Mouse (Mus musculus): ENCODE data around the gene Znfx1.

The Znfx1 gene

DNA sequence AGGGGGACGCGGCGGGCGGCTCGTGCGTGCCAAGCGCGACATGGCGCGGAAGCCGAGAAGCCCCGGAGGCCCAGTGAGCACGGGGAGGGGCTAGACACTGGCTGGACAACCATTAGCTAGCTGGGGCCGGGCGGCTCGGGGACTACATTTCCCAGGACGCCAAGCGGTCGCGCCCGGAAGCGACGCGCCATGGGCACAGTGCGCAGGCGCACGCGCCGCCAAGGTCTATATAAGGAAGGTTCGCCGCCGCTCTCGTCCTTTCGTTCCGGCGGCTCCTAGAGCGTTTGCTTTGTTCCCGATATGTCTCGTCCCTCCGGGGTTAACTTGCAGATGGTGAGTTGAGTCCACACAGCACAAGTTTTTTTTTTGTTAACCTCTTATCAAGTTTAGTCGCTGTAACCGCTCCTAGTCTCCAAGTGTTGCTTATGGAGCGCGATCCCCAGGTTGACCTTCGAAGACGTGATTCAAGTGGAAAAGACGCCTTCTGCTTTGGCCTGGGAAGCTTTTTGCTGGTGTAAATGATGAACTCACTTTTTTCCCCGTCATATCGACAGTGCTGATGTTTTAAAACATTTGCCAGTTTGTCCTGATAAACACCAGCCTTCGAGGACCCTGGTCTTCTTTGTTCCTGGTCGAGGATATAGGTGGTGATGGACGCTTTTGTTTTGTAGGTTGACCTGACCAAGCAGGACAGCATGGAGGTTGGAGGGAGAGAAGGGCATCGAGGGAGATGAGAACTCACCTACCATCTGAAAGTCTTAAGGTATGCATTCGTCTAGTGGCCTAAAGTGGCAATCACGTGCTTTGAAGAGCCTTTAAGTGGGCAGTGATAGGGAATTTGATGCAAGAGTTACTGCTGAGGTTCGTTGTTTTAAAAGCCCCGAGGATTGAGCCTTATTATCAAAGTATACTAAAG lies at the start of gene Znfx1:
Gene Znfx1, minus strand, starts transcription at position 51 of the 916 bp plus-strand sequence.
- peak; percentile 97 to 98 for DNase-seq

- DNase-seq, result peak in 1 of 2 experiments; percentile 42
Measured at GRCm38 (mm10) chr2:167112259-167112658, 49.4 kb upstream of the Znfx1 start.

GRCm38 (mm10) chr2:167109506-167109905 lies 46.7 kb upstream of the Znfx1 start:
- DNase-seq, result no peak

DNA sequence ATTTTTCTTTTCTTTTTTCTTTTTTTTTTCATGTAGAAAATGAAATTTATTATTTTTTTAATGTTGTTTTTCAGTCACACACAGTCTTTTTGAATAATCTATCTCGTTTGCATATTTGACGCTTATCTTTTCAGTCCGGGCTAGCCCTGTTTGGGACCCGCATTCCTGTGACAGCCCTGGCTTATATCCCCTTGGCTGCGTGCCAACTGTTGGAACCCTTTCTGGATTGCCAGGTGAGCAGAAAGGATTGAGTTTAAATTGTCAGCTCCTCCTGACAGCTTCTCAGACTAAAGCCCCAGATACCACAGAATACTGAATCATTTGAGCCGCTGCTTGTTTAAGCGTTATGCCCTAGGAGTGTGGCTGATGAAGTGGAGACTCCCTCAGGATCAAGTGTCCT lies 40.7 kb upstream of the Znfx1 start:
- peak; percentile 50 to 53 for DNase-seq

- peak; percentile 55 to 65 for DNase-seq
Measured at GRCm38 (mm10) chr2:167101743-167102441, 39.1 kb upstream of the Znfx1 start.

- no peak for DNase-seq
Measured at GRCm38 (mm10) chr2:167094688-167095087, 31.9 kb upstream of the Znfx1 start.

DNA sequence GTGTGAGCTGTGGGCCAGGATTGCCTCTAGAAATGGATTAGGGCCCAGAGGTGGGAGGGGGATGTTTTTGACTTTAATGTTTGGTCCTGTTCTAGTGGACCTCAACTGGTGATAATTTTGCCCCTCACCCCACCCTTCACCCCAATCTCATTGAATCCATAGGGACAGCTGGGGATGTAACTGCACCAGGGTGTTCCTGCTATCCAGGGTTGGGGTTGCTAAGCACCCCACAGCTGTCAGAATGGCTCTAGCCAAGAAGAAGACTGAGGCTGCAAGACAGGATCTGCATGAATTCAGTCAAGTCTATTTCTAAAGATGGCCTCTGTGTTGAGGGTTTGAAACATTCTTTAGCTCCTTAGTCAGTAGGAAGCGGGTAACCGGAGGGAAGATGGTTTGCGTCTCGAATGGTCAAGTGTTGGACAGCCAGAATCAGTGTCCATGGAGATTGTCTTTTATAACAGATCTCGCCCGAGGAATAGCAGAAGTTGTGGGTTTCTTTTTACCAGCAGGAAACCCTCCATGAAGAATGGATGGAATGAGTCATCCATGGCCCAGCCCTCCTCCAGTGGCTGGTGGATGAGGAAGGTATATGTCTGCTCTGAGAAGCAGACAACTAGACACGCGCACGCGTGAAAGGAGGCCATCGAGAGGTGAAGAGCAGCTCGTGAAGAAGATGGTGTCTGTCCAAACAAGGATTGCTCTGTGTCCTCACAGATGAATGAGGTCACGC lies 30.5 kb upstream of the Znfx1 start:
- DNase-seq, result no peak

DNA sequence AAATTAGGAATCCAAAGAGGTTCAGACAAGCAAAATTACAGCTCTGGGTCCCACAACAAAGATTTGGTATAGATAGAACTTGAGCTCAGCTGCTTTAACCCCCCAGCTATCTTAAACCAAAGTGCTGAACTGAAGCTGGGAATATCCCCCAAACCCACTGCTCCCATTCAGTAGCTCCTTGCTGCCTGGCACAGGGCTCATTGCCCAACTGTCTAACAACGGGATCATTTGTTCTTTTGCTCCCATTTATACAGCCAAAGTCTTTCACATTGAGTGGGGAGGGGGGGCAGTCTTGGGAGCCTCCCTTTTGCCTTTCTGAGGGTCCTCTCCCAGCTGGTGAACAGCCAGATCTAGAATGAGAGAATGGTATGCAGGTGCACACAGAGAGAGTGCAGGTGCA lies 27.5 kb upstream of the Znfx1 start:
- no peak for DNase-seq

GRCm38 (mm10) chr2:167086836-167087235 lies 24.0 kb upstream of the Znfx1 start:
- no peak for DNase-seq

- DNase-seq, result no peak
Measured at GRCm38 (mm10) chr2:167086092-167086491, 23.3 kb upstream of the Znfx1 start.

- DNase-seq, result peak; percentile 44 to 62
Measured at GRCm38 (mm10) chr2:167081639-167082038, 18.8 kb upstream of the Znfx1 start.

DNA sequence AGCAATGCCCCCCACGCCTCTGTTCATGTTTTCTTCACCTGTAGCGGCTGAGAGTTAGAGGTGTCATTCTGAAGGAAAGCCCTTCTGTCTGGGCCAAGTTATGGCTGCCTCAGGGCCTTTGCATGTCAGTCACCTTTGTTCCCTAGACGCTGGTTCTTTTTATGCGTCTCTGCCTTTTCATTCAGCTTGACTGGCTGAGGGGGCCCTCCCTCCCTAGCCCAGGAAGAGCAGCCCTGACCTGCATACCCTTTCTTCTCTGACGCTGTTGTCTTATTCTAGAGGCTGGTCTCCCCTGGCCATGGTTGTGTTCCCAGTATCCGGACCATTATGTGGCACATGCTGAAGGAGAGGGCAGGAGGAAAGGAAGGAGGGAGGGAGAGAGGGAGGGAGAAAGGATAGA lies 18.3 kb upstream of the Znfx1 start:
- DNase-seq, result no peak

DNA sequence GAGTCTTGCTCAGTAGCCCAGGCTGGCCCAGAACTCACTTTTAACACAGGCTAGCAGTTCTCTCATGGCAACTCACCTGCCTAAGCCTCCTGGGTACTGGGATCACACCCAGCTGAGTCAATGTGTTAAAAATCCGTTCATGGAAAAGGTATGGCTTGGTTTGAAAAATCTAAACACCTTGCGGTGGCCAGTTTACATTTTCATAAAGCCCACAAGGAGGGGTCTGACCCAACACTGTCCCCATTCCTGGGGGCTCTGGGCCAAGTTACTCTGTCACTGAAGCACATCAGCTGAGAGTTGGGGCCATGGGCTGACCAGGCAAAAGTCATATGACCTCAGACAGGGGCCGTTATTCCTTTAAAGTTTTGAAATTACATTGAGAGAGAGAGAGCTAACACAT lies 17.6 kb upstream of the Znfx1 start:
- no peak for DNase-seq

DNA sequence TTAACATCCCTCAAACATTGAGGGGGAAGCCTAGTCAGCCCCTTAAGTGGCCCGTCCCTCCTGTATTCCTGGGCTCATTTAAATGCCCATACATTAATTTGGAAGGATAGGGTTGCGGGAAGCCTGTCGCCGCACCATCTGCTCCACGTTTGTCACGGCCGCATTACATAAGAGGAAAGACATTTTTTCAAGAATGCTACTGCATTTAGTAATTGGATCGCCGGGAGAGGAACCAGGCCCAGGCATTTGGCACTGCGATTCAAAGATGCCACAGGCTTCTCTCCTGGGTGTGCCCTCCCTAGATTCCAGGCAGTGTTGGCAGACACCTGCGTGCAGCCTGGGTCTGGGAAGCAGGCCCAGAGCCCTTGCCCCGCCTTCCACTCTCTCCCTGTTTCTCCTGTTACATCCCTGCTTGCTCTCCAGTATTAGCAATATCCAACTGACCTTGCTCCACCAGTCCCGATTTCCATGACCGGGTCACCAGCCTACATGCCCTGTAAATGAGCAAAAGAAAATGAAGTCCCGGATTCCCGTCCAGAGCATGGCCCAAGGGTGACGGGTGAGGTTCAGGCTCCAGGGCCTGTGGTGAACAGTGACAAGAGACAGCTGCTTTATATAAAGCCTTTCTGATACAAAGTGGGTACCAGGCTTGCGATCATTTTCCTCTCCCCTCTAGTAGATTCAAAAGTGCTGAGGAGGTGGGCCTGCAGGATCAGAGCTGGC lies 16.9 kb upstream of the Znfx1 start:
- peak in 1 of 2 experiments; percentile 21 for DNase-seq

GRCm38 (mm10) chr2:167078931-167079495 lies 16.2 kb upstream of the Znfx1 start:
- no peak for DNase-seq

DNA sequence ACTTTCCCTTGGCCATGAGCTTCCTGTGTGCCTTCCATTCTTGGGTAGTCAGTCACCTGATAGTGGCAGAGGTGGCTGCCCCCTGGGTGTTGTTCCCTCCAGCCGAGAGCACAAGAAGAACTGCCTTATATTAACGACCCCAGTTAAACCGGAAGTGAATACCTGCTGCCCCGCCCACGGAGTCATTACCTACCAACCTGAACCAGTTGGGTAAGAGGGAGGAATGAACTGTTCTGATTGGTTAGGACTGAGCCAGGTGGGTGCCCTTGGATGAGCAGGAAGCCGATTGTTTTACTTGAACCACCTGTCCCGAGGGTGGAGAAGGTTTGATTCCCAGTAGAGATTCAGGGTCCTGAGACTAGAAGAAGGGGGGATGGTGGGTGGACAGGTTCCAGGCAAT lies 15.7 kb upstream of the Znfx1 start:
- DNase-seq, result peak in 1 of 2 experiments; percentile 37

DNA sequence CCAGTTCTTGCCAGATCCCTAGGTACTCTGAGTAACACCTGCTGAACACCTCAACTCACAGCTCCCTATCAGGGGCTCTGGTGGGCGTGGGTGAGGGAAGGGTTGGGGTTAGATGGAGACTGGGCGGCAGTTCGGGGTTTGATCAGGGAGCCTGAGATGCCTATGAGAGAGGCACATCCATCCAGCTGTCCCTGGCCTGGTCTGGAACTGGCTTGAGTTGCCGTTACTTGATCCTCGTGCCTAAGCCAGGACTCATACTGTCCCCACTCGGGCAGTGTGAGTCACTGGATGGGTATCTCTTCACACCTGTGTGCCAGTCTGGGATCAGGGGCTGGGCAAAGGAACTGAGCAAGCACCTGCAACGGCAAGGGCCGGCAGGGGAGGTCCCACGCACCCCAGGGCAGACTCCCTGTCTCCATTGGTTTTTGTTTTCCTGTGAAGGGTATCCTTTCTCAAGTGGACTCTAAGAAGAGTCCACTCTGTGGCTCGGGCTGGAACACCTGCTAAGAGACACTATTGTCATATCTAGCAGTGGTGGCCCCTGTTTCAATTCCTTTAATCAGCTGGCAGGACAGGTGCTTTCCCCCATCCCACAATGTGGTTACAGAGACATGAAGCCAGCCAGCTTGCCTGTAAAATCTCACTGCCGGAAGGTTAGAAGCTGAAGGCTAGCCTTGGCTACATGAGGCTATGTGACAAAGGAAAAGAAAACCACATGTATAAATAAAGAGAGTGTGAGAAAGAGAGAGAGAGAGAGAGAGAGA lies 14.6 kb upstream of the Znfx1 start:
- no peak for DNase-seq

DNA sequence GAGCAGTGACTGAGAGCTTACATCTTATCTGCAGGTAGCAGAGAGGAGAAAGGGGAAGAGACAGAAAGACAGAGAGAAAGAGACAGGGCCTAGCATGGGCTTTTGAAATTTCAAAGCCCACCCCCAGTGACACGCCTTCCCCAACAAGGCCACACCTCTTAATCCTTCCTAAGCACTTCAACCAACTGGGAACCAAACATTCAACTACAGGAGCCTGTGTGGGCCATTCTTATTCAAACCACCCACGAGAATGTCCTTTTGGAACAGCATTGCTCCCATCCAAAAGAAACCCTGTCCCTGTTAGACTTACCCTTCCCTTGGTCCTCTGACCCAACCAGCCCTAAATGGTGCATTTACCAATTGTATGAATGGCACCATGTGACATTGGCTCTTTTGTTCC lies 13.9 kb upstream of the Znfx1 start:
- DNase-seq, result no peak

DNA sequence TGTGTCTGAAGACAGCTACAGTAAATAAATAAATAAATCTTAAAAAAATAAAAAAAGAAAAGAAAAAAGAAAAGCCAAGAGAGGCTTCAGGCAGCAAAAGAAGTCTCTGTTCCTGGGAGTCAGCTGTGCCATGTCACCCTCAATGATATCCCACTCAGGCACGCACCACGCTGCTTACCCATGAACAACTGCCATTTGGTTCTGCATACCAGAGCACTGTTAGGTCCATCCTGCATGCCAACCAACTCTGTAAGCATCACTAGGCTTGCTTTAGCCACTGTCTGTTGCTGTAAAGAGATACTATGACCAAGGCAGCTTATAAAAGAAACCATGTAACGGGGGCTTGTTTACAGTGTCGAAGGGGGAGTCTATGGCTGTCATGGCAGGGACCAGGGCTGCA lies 13.5 kb upstream of the Znfx1 start:
- DNase-seq, result no peak

DNA sequence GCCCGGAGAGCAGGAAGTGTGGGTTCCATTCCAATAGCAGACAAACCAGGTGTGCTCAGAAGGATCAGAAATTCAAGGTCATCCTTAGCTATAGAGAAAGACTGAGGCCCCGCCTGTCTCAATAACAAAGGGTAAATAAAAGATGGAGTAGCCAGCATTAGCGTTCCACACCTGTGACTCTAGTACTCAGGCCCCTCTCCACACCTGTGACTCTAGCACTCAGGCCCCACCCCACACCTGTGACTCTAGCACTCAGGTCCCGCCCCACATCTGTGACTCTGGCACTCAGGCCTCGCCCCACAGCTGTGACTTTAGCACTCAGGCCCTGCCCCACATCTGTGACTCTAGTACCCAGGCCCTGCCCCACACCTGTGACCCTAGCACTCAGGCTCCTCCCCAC lies 11.8 kb upstream of the Znfx1 start:
- no peak for DNase-seq
